Mouse (Mus musculus): ENCODE results near the gene Psenen. TPM values are rescaled to one million over a fixed set of nuclear protein-coding genes. Genes with fewer than 3 reads are reported as not detected.

Psenen gene
- polyA plus RNA-seq, 2 experiments: 55.8 to 59.1 TPM

DNA sequence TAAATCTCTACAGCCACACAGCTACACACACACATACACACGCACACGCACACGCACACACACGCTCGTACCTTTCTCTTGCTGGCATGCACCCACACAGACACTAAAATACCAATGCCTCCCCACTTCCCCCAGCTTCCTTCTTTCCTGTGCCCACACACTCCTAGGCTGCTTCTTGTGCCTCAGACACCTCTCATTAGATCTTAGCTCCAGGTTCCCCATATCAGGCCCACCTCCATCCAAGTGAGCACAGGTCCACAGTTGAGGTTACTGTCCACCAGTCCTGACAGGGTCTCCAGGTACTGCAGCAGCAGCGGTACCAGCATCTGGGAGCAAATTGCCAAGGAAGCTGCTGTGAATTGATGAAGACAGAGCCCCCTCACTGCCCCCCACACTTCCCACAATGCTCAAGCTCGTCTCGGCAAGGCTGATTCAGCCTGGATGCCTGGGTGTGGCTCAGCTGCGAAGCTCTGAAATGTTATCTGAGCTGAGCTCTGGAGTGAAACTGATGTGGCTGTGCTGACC lies 32.1 kb downstream of the Psenen start:
- no peak for ATAC-seq (ENCODE audit: insufficient read depth)
- no peak overlapping the region for H3K4me2 ChIP-seq (ENCODE audit: low read depth)
- no peaks in the 10 kb centered on the region for H3K27me3 ChIP-seq (ENCODE audit: control insufficient read depth, insufficient read depth, low read length)
- no peaks in the 10 kb centered on the region for H3K9me3 ChIP-seq (ENCODE audit: control insufficient read depth, low read length)
- no peak overlapping the region for H3K9ac ChIP-seq (replicated peaks)
- H3K36me3 ChIP-seq (replicated peaks; ENCODE audit: control insufficient read depth, insufficient read depth, low read depth): peaks cover 7% of the 10 kb centered on the region
- TF ChIP-seq EP300 (IDR thresholded peaks at IDR 0.05; ENCODE audit: low read depth) (no peak), CTCF (IDR thresholded peaks at IDR 0.05; ENCODE audit: low read depth) (no peak)
- WGBS (ENCODE audit: insufficient replicate concordance): 71% methylated on average over 9 of the region's 9 CpGs
- no peak overlapping the region for H3K27ac ChIP-seq
- no peak overlapping the region for H3K4me3 ChIP-seq (ENCODE audit: insufficient read depth in 1 of 2, low read depth in 2 of 2, low read length in 2 of 2)
- no peak for DNase-seq (ENCODE audit: low read depth in 3 of 3, low spot score in 3 of 3)
- peaks cover 6 to 11% of the 10 kb centered on the region in 2 experiments for H3K4me1 ChIP-seq (replicated peaks; ENCODE audit: control insufficient read depth in 2 of 2, insufficient read depth in 2 of 2, low read length in 1 of 2)

- H3K27ac ChIP-seq: no peak overlapping the region
- H3K9me3 ChIP-seq (ENCODE audit: control insufficient read depth, low read length): no peaks in the 10 kb centered on the region
- TF ChIP-seq EP300 (IDR thresholded peaks at IDR 0.05; ENCODE audit: low read depth) (no peak), CTCF (IDR thresholded peaks at IDR 0.05; ENCODE audit: low read depth) (no peak)
- H3K4me1 ChIP-seq (replicated peaks; ENCODE audit: control insufficient read depth in 2 of 2, insufficient read depth in 2 of 2, low read length in 1 of 2): no peaks in the 10 kb centered on the region
- no peaks in the 10 kb centered on the region for H3K27me3 ChIP-seq (ENCODE audit: control insufficient read depth, insufficient read depth, low read length)
- H3K4me3 ChIP-seq (ENCODE audit: insufficient read depth in 1 of 2, low read depth in 2 of 2, low read length in 2 of 2): no peak overlapping the region
- H3K9ac ChIP-seq (replicated peaks): no peak overlapping the region
- DNase-seq (ENCODE audit: low read depth in 3 of 3, low spot score in 3 of 3): no peak
- no peak overlapping the region for H3K4me2 ChIP-seq (ENCODE audit: low read depth)
- H3K36me3 ChIP-seq (replicated peaks; ENCODE audit: control insufficient read depth, insufficient read depth, low read depth): peaks cover 7% of the 10 kb centered on the region
- 74% methylated on average over 14 of the region's 14 CpGs for WGBS (ENCODE audit: insufficient replicate concordance)
- no peak for ATAC-seq (ENCODE audit: insufficient read depth)
These were observed 36.4 kb downstream of the Psenen start for GRCm38 (mm10) chr7:30526981-30527380.

GRCm38 (mm10) chr7:30526399-30526798 lies 37.0 kb downstream of the Psenen start:
- ATAC-seq (ENCODE audit: insufficient read depth) (no peak), DNase-seq (ENCODE audit: low read depth in 3 of 3, low spot score in 3 of 3) (no peak)
- Histone ChIP-seq H3K9ac (replicated peaks) (no peak overlapping the region), H3K27me3 (ENCODE audit: control insufficient read depth, insufficient read depth, low read length) (no peaks in the 10 kb centered on the region), H3K4me2 (ENCODE audit: low read depth) (no peak overlapping the region), H3K4me1 (replicated peaks; ENCODE audit: control insufficient read depth in 2 of 2, insufficient read depth in 2 of 2, low read length in 1 of 2) (no peaks in the 10 kb centered on the region), H3K9me3 (ENCODE audit: control insufficient read depth, low read length) (no peaks in the 10 kb centered on the region), H3K4me3 (ENCODE audit: insufficient read depth in 1 of 2, low read depth in 2 of 2, low read length in 2 of 2) (no peak overlapping the region), H3K36me3 (replicated peaks; ENCODE audit: control insufficient read depth, insufficient read depth, low read depth) (peaks cover 7% of the 10 kb centered on the region), H3K27ac (no peak overlapping the region)
- 61% methylated on average over 17 of the region's 17 CpGs for WGBS (ENCODE audit: insufficient replicate concordance)
- TF ChIP-seq CTCF (IDR thresholded peaks at IDR 0.05; ENCODE audit: low read depth) (no peak), EP300 (IDR thresholded peaks at IDR 0.05; ENCODE audit: low read depth) (no peak)

GRCm38 (mm10) chr7:30525954-30526353 lies 37.5 kb downstream of the Psenen start:
- Histone ChIP-seq H3K27ac (no peak overlapping the region), H3K4me1 (replicated peaks; ENCODE audit: control insufficient read depth in 2 of 2, insufficient read depth in 2 of 2, low read length in 1 of 2) (no peaks in the 10 kb centered on the region), H3K9ac (replicated peaks) (no peak overlapping the region), H3K36me3 (replicated peaks; ENCODE audit: control insufficient read depth, insufficient read depth, low read depth) (peaks cover 7% of the 10 kb centered on the region), H3K4me3 (ENCODE audit: insufficient read depth in 1 of 2, low read depth in 2 of 2, low read length in 2 of 2) (no peak overlapping the region), H3K27me3 (ENCODE audit: control insufficient read depth, insufficient read depth, low read length) (no peaks in the 10 kb centered on the region), H3K9me3 (ENCODE audit: control insufficient read depth, low read length) (no peaks in the 10 kb centered on the region), H3K4me2 (ENCODE audit: low read depth) (no peak overlapping the region)
- DNase-seq (ENCODE audit: low read depth in 3 of 3, low spot score in 3 of 3) (no peak), ATAC-seq (ENCODE audit: insufficient read depth) (no peak)
- no peak for TF ChIP-seq CTCF (IDR thresholded peaks at IDR 0.05; ENCODE audit: low read depth)
- TF ChIP-seq EP300 (IDR thresholded peaks at IDR 0.05; ENCODE audit: low read depth): no peak
- 52% methylated on average over 10 of the region's 10 CpGs for WGBS (ENCODE audit: insufficient replicate concordance)

DNA sequence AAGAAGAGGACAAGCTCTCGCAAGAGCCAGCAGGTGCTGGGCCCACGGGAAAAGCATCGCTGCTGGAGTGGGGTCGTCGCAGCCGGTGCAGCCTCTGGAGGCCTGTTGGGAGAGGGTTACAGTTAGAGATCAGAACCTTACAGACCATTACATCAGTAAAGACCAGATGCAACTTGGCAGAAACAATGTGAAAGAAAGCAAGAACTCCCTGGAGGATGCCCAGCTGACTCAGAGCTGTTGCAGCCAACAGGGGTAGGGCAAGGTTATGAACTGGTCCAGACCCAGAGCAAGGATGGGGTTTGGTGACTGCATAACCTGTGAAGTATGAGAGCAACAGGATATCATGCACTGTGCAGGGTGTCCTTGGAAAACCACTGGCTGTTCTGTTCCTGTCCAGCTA lies 38.9 kb downstream of the Psenen start:
- DNase-seq (ENCODE audit: low read depth in 3 of 3, low spot score in 3 of 3) (no peak), ATAC-seq (ENCODE audit: insufficient read depth) (no peak)
- TF ChIP-seq CTCF (IDR thresholded peaks at IDR 0.05; ENCODE audit: low read depth) (no peak), EP300 (IDR thresholded peaks at IDR 0.05; ENCODE audit: low read depth) (no peak)
- Histone ChIP-seq H3K27me3 (ENCODE audit: control insufficient read depth, insufficient read depth, low read length) (no peaks in the 10 kb centered on the region), H3K9ac (replicated peaks) (no peak overlapping the region), H3K4me3 (ENCODE audit: insufficient read depth in 1 of 2, low read depth in 2 of 2, low read length in 2 of 2) (no peak overlapping the region), H3K36me3 (replicated peaks; ENCODE audit: control insufficient read depth, insufficient read depth, low read depth) (peaks cover 3% of the 10 kb centered on the region; the same call in 1 of the 2 replicates), H3K27ac (no peak overlapping the region), H3K4me2 (ENCODE audit: low read depth) (no peak overlapping the region), H3K4me1 (replicated peaks; ENCODE audit: control insufficient read depth in 2 of 2, insufficient read depth in 2 of 2, low read length in 1 of 2) (no peaks in the 10 kb centered on the region), H3K9me3 (ENCODE audit: control insufficient read depth, low read length) (no peaks in the 10 kb centered on the region)
- WGBS (ENCODE audit: insufficient replicate concordance): 74% methylated on average over 6 of the region's 6 CpGs

Data from liver, embryonic 14.5 days (tissue).